Mouse (Mus musculus): ENCODE measurements around the gene Prn. TPM values are rescaled to one million over a fixed set of nuclear protein-coding genes. Genes with fewer than 3 reads are reported as not detected.

Gene Prn
- polyA plus RNA-seq, 1 experiment from 2014 or later, result 0.25 TPM

- Histone ChIP-seq H3K4me3 (replicated peaks) (no peak overlapping the region), H3K36me3 (no peaks in the 10 kb centered on the region), H3K4me2 (replicated peaks) (no peak overlapping the region), H3K4me1 (replicated peaks) (0 out of 2 replicates have a peak, but pooled peaks cover 6% of the 10 kb centered on the region), H3K27ac (no peak overlapping the region), H3K27me3 (replicated peaks) (no peaks in the 10 kb centered on the region), H3K9ac (no peak overlapping the region), H3K9me3 (no peaks in the 10 kb centered on the region)
- ATAC-seq, result no peak
- WGBS, result 83% methylated on average over 1 of the region's 1 CpGs
Observed at GRCm38 (mm10) chr2:131908906-131909305, 851 bp upstream of the Prn start.

GRCm38 (mm10) chr2:131910847-131911246, 1.1 kb downstream of the Prn start:
- H3K36me3 ChIP-seq, result no peaks in the 10 kb centered on the region
- H3K27ac ChIP-seq, result no peak overlapping the region
- H3K4me2 ChIP-seq (replicated peaks), result peak overlapping the region; percentile 87
- no peak for ATAC-seq
- H3K9ac ChIP-seq, result no peak overlapping the region
- 60% methylated on average over 2 of the region's 2 CpGs for WGBS
- H3K4me3 ChIP-seq (replicated peaks), result peak overlapping the region; percentile 71; the same call in 1 of the 2 replicates
- no peaks in the 10 kb centered on the region for H3K9me3 ChIP-seq
- no peaks in the 10 kb centered on the region for H3K27me3 ChIP-seq (replicated peaks)
- 0 out of 2 replicates have a peak, but pooled peaks cover 6% of the 10 kb centered on the region for H3K4me1 ChIP-seq (replicated peaks)

- H3K4me1 ChIP-seq (replicated peaks), result 0 out of 2 replicates have a peak, but pooled peaks cover 6% of the 10 kb centered on the region
- 40% methylated on average over 4 of the region's 4 CpGs for WGBS
- H3K9me3 ChIP-seq, result no peaks in the 10 kb centered on the region
- H3K27ac ChIP-seq, result no peak overlapping the region
- H3K36me3 ChIP-seq, result no peaks in the 10 kb centered on the region
- no peak overlapping the region for H3K9ac ChIP-seq
- H3K4me2 ChIP-seq (replicated peaks), result peak overlapping the region; percentile 87
- no peak for ATAC-seq
- H3K27me3 ChIP-seq (replicated peaks), result no peaks in the 10 kb centered on the region
- no peak overlapping the region for H3K4me3 ChIP-seq (replicated peaks)
Observed at GRCm38 (mm10) chr2:131911341-131911740, 1.6 kb downstream of the Prn start.

GRCm38 (mm10) chr2:131912526-131913258, 2.9 kb downstream of the Prn start:
- H3K9me3 ChIP-seq, result no peaks in the 10 kb centered on the region
- no peak overlapping the region for H3K27ac ChIP-seq
- no peaks in the 10 kb centered on the region for H3K36me3 ChIP-seq
- H3K4me1 ChIP-seq (replicated peaks), result 0 out of 2 replicates have a peak, but pooled peaks cover 6% of the 10 kb centered on the region
- no peak overlapping the region for H3K4me2 ChIP-seq (replicated peaks)
- H3K4me3 ChIP-seq (replicated peaks), result no peak overlapping the region
- no peak for ATAC-seq
- H3K9ac ChIP-seq, result no peak overlapping the region
- 82% methylated on average over 8 of the region's 8 CpGs for WGBS
- H3K27me3 ChIP-seq (replicated peaks), result no peaks in the 10 kb centered on the region

- H3K27ac ChIP-seq, result no peak overlapping the region
- no peaks in the 10 kb centered on the region for H3K36me3 ChIP-seq
- WGBS, result 60% methylated on average over 7 of the region's 7 CpGs
Observed at GRCm38 (mm10) chr2:131932275-131932902, 22.6 kb downstream of the Prn start.

GRCm38 (mm10) chr2:131933013-131933412, 23.3 kb downstream of the Prn start:
- Histone ChIP-seq H3K4me3 (replicated peaks) (no peak overlapping the region), H3K27me3 (replicated peaks) (no peaks in the 10 kb centered on the region), H3K27ac (no peak overlapping the region), H3K9me3 (no peaks in the 10 kb centered on the region), H3K36me3 (no peaks in the 10 kb centered on the region), H3K4me1 (replicated peaks) (0 out of 2 replicates have a peak, but pooled peaks cover 7% of the 10 kb centered on the region), H3K4me2 (replicated peaks) (no peak overlapping the region), H3K9ac (no peak overlapping the region)
- no peak for ATAC-seq
- 28% methylated on average over 6 of the region's 6 CpGs for WGBS

More at GRCm38 (mm10) chr2:131932275-131932902, 22.6 kb downstream of the Prn start:
- H3K9ac ChIP-seq, result no peak overlapping the region
- no peaks in the 10 kb centered on the region for H3K9me3 ChIP-seq
- no peak overlapping the region for H3K4me2 ChIP-seq (replicated peaks)
- no peak overlapping the region for H3K4me3 ChIP-seq (replicated peaks)
- H3K27me3 ChIP-seq (replicated peaks), result no peaks in the 10 kb centered on the region
- no peak for ATAC-seq
- H3K4me1 ChIP-seq (replicated peaks), result 0 out of 2 replicates have a peak, but pooled peaks cover 7% of the 10 kb centered on the region

GRCm38 (mm10) chr2:131933598-131933997, 23.8 kb downstream of the Prn start:
- Histone ChIP-seq H3K4me3 (replicated peaks) (no peak overlapping the region), H3K27ac (no peak overlapping the region), H3K27me3 (replicated peaks) (no peaks in the 10 kb centered on the region), H3K4me2 (replicated peaks) (no peak overlapping the region), H3K36me3 (no peaks in the 10 kb centered on the region), H3K9ac (no peak overlapping the region), H3K4me1 (replicated peaks) (0 out of 2 replicates have a peak, but pooled peaks cover 7% of the 10 kb centered on the region), H3K9me3 (no peaks in the 10 kb centered on the region)
- WGBS, result 50% methylated on average over 3 of the region's 3 CpGs
- no peak for ATAC-seq

GRCm38 (mm10) chr2:131934243-131934642, 24.5 kb downstream of the Prn start:
- Histone ChIP-seq H3K4me3 (replicated peaks) (no peak overlapping the region), H3K27ac (no peak overlapping the region), H3K9ac (no peak overlapping the region), H3K27me3 (replicated peaks) (no peaks in the 10 kb centered on the region), H3K4me1 (replicated peaks) (0 out of 2 replicates have a peak, but pooled peaks cover 7% of the 10 kb centered on the region), H3K9me3 (no peaks in the 10 kb centered on the region), H3K36me3 (no peaks in the 10 kb centered on the region), H3K4me2 (replicated peaks) (no peak overlapping the region)
- 84% methylated on average over 2 of the region's 2 CpGs for WGBS
- ATAC-seq, result no peak

- ATAC-seq, result no peak
- Histone ChIP-seq H3K4me2 (replicated peaks) (no peak overlapping the region), H3K36me3 (no peaks in the 10 kb centered on the region), H3K4me3 (replicated peaks) (no peak overlapping the region), H3K27ac (no peak overlapping the region), H3K4me1 (replicated peaks) (0 out of 2 replicates have a peak, but pooled peaks cover 7% of the 10 kb centered on the region), H3K27me3 (replicated peaks) (no peaks in the 10 kb centered on the region), H3K9me3 (no peaks in the 10 kb centered on the region), H3K9ac (no peak overlapping the region)
- WGBS, result 57% methylated on average over 10 of the region's 10 CpGs
Observed at GRCm38 (mm10) chr2:131935390-131936105, 25.8 kb downstream of the Prn start.

GRCm38 (mm10) chr2:131936410-131936809, 26.7 kb downstream of the Prn start:
- no peak overlapping the region for H3K9ac ChIP-seq
- H3K36me3 ChIP-seq, result no peaks in the 10 kb centered on the region
- H3K4me1 ChIP-seq (replicated peaks), result 0 out of 2 replicates have a peak, but pooled peaks cover 7% of the 10 kb centered on the region
- H3K9me3 ChIP-seq, result no peaks in the 10 kb centered on the region
- no peak overlapping the region for H3K27ac ChIP-seq
- no peak overlapping the region for H3K4me2 ChIP-seq (replicated peaks)
- H3K27me3 ChIP-seq (replicated peaks), result no peaks in the 10 kb centered on the region
- no peak overlapping the region for H3K4me3 ChIP-seq (replicated peaks)
- no peak for ATAC-seq
- 97% methylated on average over 10 of the region's 10 CpGs for WGBS

- no peaks in the 10 kb centered on the region for H3K9me3 ChIP-seq
- 0 out of 2 replicates have a peak, but pooled peaks cover 2% of the 10 kb centered on the region for H3K4me1 ChIP-seq (replicated peaks)
- H3K36me3 ChIP-seq, result no peaks in the 10 kb centered on the region
- H3K9ac ChIP-seq, result no peak overlapping the region
- no peak overlapping the region for H3K27ac ChIP-seq
- no peak overlapping the region for H3K4me3 ChIP-seq (replicated peaks)
- 46% methylated on average over 8 of the region's 8 CpGs for whole genome bisulfite sequencing
- H3K4me2 ChIP-seq (replicated peaks), result no peak overlapping the region
- no peaks in the 10 kb centered on the region for H3K27me3 ChIP-seq (replicated peaks)
- no peak for ATAC-seq
Observed at GRCm38 (mm10) chr2:131939404-131940111, 29.8 kb downstream of the Prn start.

GRCm38 (mm10) chr2:131940506-131940905, 30.7 kb downstream of the Prn start:
- H3K4me3 ChIP-seq (replicated peaks), result no peak overlapping the region
- no peaks in the 10 kb centered on the region for H3K4me1 ChIP-seq (replicated peaks)
- no peaks in the 10 kb centered on the region for H3K36me3 ChIP-seq
- no peaks in the 10 kb centered on the region for H3K27me3 ChIP-seq (replicated peaks)
- no peak overlapping the region for H3K9ac ChIP-seq
- no peaks in the 10 kb centered on the region for H3K9me3 ChIP-seq
- H3K27ac ChIP-seq, result no peak overlapping the region
- H3K4me2 ChIP-seq (replicated peaks), result no peak overlapping the region
- WGBS, result 81% methylated on average over 3 of the region's 3 CpGs
- ATAC-seq, result no peak
